Mouse (Mus musculus): ENCODE data around the gene Baiap2l2. TPM values are rescaled to one million over a fixed set of nuclear protein-coding genes. Genes with fewer than 3 reads are reported as not detected.

Gene Baiap2l2
- polyA plus RNA-seq, 1 experiment from 2014 or later = 7.3 TPM

DNA sequence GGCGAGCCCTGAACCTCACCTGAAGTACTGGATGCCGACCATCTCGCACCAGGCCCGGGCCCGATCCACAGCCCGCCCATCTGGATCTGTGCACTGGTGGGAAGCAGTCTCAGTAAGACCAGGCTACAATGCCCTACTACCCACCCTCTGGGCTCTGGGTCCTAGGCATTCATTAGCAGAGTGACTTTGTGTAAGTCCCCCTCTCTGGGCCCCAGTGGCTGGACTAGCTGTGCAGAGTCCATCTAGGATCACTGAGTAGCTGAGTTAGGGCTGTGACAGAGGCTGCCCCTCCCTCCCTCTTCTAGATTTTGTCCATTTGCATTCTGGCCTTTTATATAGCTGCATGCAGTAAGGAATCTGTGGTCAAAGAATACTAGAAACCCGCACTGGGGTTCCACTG, 1.8 kb upstream of the Baiap2l2 start:
- H3K9ac ChIP-seq (ENCODE audit: low read length) = no peak overlapping the region
- H3K36me3 ChIP-seq (ENCODE audit: control insufficient read depth, insufficient read depth, low read length) = no peaks in the 10 kb centered on the region
- no peak overlapping the region for H3K4me2 ChIP-seq (ENCODE audit: low read depth, low read length)
- H3K4me1 ChIP-seq (ENCODE audit: control insufficient read depth, insufficient read depth, low read length) = peaks cover 1% of the 10 kb centered on the region; the same call in 1 of the 2 replicates
- WGBS = 92% methylated on average over 7 of the region's 7 CpGs
- no peak overlapping the region for H3K4me3 ChIP-seq (replicated peaks; ENCODE audit: low read length)
- no peak for ATAC-seq (ENCODE audit: insufficient read depth, low FRiP score)
- H3K27me3 ChIP-seq (ENCODE audit: control insufficient read depth, insufficient read depth, low read length) = no peaks in the 10 kb centered on the region
- H3K9me3 ChIP-seq (replicated peaks; ENCODE audit: control insufficient read depth, low read length) = no peaks in the 10 kb centered on the region
- H3K27ac ChIP-seq (ENCODE audit: low read length) = no peak overlapping the region

DNA sequence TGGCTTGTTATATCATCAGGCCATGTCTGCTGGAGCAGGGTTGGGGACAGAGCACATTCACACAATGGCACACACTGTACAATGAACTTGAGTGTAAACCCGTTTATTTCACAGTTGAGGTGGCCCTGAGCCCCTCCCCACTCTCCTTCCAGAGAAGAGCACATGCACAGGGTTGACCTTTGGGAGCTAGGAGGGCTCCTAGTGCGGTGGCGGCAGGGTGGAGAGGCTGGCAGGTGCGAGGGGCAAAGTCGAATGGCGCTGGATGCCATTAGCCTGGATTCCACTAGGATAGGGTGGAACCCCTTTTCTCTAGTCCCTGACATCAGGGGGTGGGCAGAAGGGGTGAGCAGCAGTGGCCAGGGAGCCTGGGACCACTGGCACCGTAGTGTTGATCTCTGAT, 804 bp upstream of the Baiap2l2 start:
- no peak for ATAC-seq (ENCODE audit: insufficient read depth, low FRiP score)
- H3K9ac ChIP-seq (ENCODE audit: low read length) = no peak overlapping the region
- no peak overlapping the region for H3K4me2 ChIP-seq (ENCODE audit: low read depth, low read length)

DNA sequence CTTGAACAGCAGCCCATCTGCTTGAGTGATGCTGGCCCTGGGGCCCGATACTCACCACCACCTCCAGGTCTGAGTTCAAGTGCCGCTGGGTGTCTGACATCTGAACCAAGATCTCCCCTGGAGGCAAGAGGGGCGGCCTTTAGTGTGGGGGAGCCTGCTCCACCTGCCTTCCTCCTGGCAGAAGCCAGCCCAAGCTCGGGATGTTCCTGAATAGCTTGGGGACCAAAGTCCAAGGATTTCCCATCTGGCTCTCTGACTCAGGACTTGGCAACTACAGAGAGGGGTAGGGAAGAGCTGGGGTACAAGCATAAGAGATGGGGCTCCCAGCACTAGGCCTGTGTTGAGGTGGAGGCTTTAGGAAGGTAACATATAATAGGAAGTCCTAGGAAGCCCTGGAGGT, 2.0 kb downstream of the Baiap2l2 start:
- Histone ChIP-seq H3K9me3 (replicated peaks; ENCODE audit: control insufficient read depth, low read length) (no peaks in the 10 kb centered on the region), H3K27me3 (ENCODE audit: control insufficient read depth, insufficient read depth, low read length) (no peaks in the 10 kb centered on the region), H3K4me3 (replicated peaks; ENCODE audit: low read length) (no peak overlapping the region), H3K4me2 (ENCODE audit: low read depth, low read length) (no peak overlapping the region), H3K9ac (ENCODE audit: low read length) (no peak overlapping the region), H3K27ac (ENCODE audit: low read length) (0 out of 2 replicates have a peak overlapping the region, but pooled peaks have one; percentile 82), H3K36me3 (ENCODE audit: control insufficient read depth, insufficient read depth, low read length) (no peaks in the 10 kb centered on the region), H3K4me1 (ENCODE audit: control insufficient read depth, insufficient read depth, low read length) (peaks cover 13% of the 10 kb centered on the region; the same call in 1 of the 2 replicates)
- ATAC-seq (ENCODE audit: insufficient read depth, low FRiP score) = no peak
- WGBS = 82% methylated on average over 4 of the region's 4 CpGs

More for the DNA sequence above, 804 bp upstream of the Baiap2l2 start:
- H3K4me3 ChIP-seq (replicated peaks; ENCODE audit: low read length) = no peak overlapping the region
- 69% methylated on average over 7 of the region's 7 CpGs for WGBS
- H3K9me3 ChIP-seq (replicated peaks; ENCODE audit: control insufficient read depth, low read length) = no peaks in the 10 kb centered on the region
- H3K27ac ChIP-seq (ENCODE audit: low read length) = no peak overlapping the region
- H3K4me1 ChIP-seq (ENCODE audit: control insufficient read depth, insufficient read depth, low read length) = peaks cover 7% of the 10 kb centered on the region; the same call in 1 of the 2 replicates
- H3K36me3 ChIP-seq (ENCODE audit: control insufficient read depth, insufficient read depth, low read length) = no peaks in the 10 kb centered on the region
- no peaks in the 10 kb centered on the region for H3K27me3 ChIP-seq (ENCODE audit: control insufficient read depth, insufficient read depth, low read length)

DNA sequence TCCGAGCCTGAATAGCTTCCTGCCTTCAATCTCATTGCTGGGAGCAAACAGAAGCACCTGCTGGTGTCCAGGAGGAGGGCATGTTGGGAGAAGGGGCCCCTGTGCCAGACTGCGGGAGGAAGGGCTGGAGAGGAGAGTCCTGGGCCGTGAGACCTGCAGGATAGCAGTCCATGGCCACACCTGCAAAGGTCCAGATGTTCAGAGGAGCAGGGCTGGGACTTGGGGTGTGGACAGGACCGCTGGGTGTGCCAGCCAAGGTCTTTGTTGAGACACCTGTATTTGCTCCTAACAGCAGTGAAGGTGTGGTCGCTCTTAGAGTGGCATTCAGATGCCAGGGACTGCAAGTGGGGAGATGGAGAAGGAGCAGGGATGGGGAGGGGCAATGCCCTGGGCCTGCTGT, 2.9 kb downstream of the Baiap2l2 start:
- Histone ChIP-seq H3K4me2 (ENCODE audit: low read depth, low read length) (no peak overlapping the region), H3K4me3 (replicated peaks; ENCODE audit: low read length) (no peak overlapping the region), H3K27me3 (ENCODE audit: control insufficient read depth, insufficient read depth, low read length) (no peaks in the 10 kb centered on the region), H3K9ac (ENCODE audit: low read length) (no peak overlapping the region), H3K36me3 (ENCODE audit: control insufficient read depth, insufficient read depth, low read length) (no peaks in the 10 kb centered on the region), H3K27ac (ENCODE audit: low read length) (peak overlapping the region; percentile 82), H3K9me3 (replicated peaks; ENCODE audit: control insufficient read depth, low read length) (no peaks in the 10 kb centered on the region), H3K4me1 (ENCODE audit: control insufficient read depth, insufficient read depth, low read length) (peaks cover 13% of the 10 kb centered on the region; the same call in 1 of the 2 replicates)
- peak; percentile 33; the same call in 1 of the 2 replicates for ATAC-seq (ENCODE audit: insufficient read depth, low FRiP score)
- 56% methylated on average over 5 of the region's 5 CpGs for WGBS

DNA sequence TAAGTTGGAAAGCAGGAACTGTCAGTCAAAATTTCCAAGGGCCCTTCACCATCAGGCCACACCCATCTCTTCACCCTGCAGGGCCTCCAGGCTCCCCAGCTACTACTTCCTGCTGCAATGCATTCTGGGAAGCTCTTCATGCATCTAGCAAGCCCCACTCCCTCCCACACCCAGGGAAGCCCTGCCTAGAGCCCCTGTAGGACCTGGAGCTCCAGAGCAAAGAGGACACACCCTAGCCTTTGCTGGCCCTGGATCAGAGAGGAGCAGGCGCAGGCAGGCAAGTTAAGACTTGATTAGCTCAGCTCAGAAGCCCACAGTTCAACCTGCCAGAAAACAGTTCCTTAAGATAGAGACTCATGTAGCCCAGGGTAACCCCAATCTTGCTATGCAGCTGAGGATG, 3.9 kb downstream of the Baiap2l2 start:
- Histone ChIP-seq H3K27me3 (ENCODE audit: control insufficient read depth, insufficient read depth, low read length) (no peaks in the 10 kb centered on the region), H3K9ac (ENCODE audit: low read length) (no peak overlapping the region), H3K4me2 (ENCODE audit: low read depth, low read length) (no peak overlapping the region), H3K4me3 (replicated peaks; ENCODE audit: low read length) (no peak overlapping the region), H3K27ac (ENCODE audit: low read length) (peak overlapping the region; percentile 82), H3K9me3 (replicated peaks; ENCODE audit: control insufficient read depth, low read length) (no peaks in the 10 kb centered on the region), H3K4me1 (ENCODE audit: control insufficient read depth, insufficient read depth, low read length) (peaks cover 13% of the 10 kb centered on the region; the same call in 1 of the 2 replicates), H3K36me3 (ENCODE audit: control insufficient read depth, insufficient read depth, low read length) (no peaks in the 10 kb centered on the region)
- ATAC-seq (ENCODE audit: insufficient read depth, low FRiP score) = peak; percentile 81
- WGBS = 36% methylated on average over 1 of the region's 1 CpGs

DNA sequence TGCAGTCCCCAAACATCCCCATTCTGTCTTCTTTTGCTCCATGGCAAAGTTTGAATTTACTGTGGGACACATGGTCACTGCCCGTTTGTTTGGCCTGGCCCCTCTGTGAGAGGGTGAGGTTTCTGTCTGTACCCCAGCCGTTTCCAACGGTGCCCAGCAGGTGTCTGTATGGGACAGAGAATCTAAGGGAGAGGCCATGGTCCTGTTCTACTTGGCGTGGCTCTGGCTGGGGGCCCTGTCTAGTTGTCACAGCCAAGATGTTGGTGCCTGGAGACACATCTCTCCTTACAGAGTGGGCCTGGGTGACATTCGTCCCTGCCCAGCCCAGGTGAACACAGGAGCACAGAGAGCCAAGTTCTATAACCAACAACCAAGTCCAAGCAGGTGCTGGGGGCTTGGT, 4.5 kb downstream of the Baiap2l2 start:
- no peak for ATAC-seq (ENCODE audit: insufficient read depth, low FRiP score)
- no peaks in the 10 kb centered on the region for H3K36me3 ChIP-seq (ENCODE audit: control insufficient read depth, insufficient read depth, low read length)
- no peaks in the 10 kb centered on the region for H3K27me3 ChIP-seq (ENCODE audit: control insufficient read depth, insufficient read depth, low read length)
- 51% methylated on average over 5 of the region's 5 CpGs for WGBS
- H3K27ac ChIP-seq (ENCODE audit: low read length) = peak overlapping the region; percentile 82
- no peak overlapping the region for H3K4me2 ChIP-seq (ENCODE audit: low read depth, low read length)
- no peaks in the 10 kb centered on the region for H3K9me3 ChIP-seq (replicated peaks; ENCODE audit: control insufficient read depth, low read length)
- no peak overlapping the region for H3K4me3 ChIP-seq (replicated peaks; ENCODE audit: low read length)
- peaks cover 13% of the 10 kb centered on the region; the same call in 1 of the 2 replicates for H3K4me1 ChIP-seq (ENCODE audit: control insufficient read depth, insufficient read depth, low read length)
- 0 out of 2 replicates have a peak overlapping the region, but pooled peaks have one; percentile 10 for H3K9ac ChIP-seq (ENCODE audit: low read length)

DNA sequence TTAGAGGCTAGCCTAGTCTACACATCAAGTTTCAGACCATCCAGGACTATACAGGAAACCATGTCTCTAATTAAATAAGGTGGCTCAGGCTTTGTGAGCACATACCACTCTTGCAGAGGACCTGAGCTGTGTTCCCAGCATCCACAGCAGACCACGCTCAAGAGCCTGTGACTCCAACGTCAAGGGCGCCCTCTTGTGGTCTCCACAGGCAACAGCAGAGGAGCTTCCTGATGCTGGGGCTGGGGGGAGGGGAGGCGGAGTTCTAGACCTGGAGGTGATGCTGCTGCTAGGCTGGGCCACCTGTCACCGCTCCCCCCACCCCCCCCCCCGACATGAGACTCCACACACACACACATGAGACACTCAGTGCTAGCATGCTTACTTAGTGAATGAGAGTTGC, 5.1 kb downstream of the Baiap2l2 start:
- 22% methylated on average over 6 of the region's 6 CpGs for whole genome bisulfite sequencing
- peaks cover 13% of the 10 kb centered on the region; the same call in 1 of the 2 replicates for H3K4me1 ChIP-seq (ENCODE audit: control insufficient read depth, insufficient read depth, low read length)
- H3K9me3 ChIP-seq (replicated peaks; ENCODE audit: control insufficient read depth, low read length) = no peaks in the 10 kb centered on the region
- H3K9ac ChIP-seq (ENCODE audit: low read length) = no peak overlapping the region
- H3K4me3 ChIP-seq (replicated peaks; ENCODE audit: low read length) = no peak overlapping the region
- H3K27me3 ChIP-seq (ENCODE audit: control insufficient read depth, insufficient read depth, low read length) = no peaks in the 10 kb centered on the region
- H3K4me2 ChIP-seq (ENCODE audit: low read depth, low read length) = no peak overlapping the region
- no peaks in the 10 kb centered on the region for H3K36me3 ChIP-seq (ENCODE audit: control insufficient read depth, insufficient read depth, low read length)
- no peak overlapping the region for H3K27ac ChIP-seq (ENCODE audit: low read length)
- ATAC-seq (ENCODE audit: insufficient read depth, low FRiP score) = no peak

DNA sequence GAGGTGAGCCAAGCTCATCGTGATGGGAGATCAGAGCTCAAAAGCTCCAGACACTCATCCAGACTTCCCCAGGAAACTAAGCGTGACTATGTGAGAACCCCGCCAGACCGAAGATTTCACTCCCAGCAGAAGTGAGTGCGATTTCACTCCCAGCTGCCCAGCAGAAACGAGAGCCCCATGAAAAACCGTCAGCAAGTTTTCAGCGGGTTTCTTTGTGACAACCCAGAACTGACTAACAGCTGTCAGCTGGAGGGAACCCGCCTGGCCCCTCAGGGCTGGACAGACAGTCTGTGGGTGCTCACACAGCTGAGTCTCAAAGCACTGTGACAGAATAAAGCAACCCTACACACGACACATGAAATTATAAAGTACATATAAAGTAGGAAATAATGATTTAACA, 7.6 kb downstream of the Baiap2l2 start:
- Histone ChIP-seq H3K4me1 (ENCODE audit: control insufficient read depth, insufficient read depth, low read length) (peaks cover 13% of the 10 kb centered on the region; the same call in 1 of the 2 replicates), H3K9me3 (replicated peaks; ENCODE audit: control insufficient read depth, low read length) (no peaks in the 10 kb centered on the region), H3K4me3 (replicated peaks; ENCODE audit: low read length) (no peak overlapping the region), H3K27ac (ENCODE audit: low read length) (no peak overlapping the region), H3K9ac (ENCODE audit: low read length) (no peak overlapping the region), H3K36me3 (ENCODE audit: control insufficient read depth, insufficient read depth, low read length) (no peaks in the 10 kb centered on the region), H3K4me2 (ENCODE audit: low read depth, low read length) (no peak overlapping the region), H3K27me3 (ENCODE audit: control insufficient read depth, insufficient read depth, low read length) (no peaks in the 10 kb centered on the region)
- 61% methylated on average over 10 of the region's 10 CpGs for WGBS
- ATAC-seq (ENCODE audit: insufficient read depth, low FRiP score) = no peak

DNA sequence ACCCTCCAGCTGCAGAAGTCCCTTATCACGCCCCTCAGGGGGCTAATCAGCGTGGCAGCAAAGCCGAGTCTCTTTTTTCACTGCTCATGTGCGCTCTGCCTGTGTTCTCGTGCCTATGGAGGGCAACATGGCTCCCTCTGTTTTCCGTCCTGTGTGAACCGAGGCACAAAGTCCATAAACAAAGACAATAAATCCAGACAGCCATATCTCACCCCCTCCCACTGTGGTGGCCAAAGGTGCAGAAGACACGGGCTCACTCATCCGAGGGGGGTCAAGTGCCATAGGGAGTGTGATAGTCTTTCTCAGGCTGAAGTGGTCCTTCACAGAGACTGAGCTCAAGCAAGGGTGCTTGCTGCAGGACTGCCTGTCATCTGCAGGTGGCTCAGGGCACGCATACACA, 12.3 kb downstream of the Baiap2l2 start:
- peaks cover 12% of the 10 kb centered on the region for H3K4me1 ChIP-seq (ENCODE audit: control insufficient read depth, insufficient read depth, low read length)
- no peak overlapping the region for H3K4me3 ChIP-seq (replicated peaks; ENCODE audit: low read length)
- 62% methylated on average over 10 of the region's 10 CpGs for WGBS
- no peaks in the 10 kb centered on the region for H3K36me3 ChIP-seq (ENCODE audit: control insufficient read depth, insufficient read depth, low read length)
- no peak overlapping the region for H3K9ac ChIP-seq (ENCODE audit: low read length)
- ATAC-seq (ENCODE audit: insufficient read depth, low FRiP score) = no peak
- no peak overlapping the region for H3K27ac ChIP-seq (ENCODE audit: low read length)
- no peaks in the 10 kb centered on the region for H3K9me3 ChIP-seq (replicated peaks; ENCODE audit: control insufficient read depth, low read length)
- H3K27me3 ChIP-seq (ENCODE audit: control insufficient read depth, insufficient read depth, low read length) = no peaks in the 10 kb centered on the region
- no peak overlapping the region for H3K4me2 ChIP-seq (ENCODE audit: low read depth, low read length)
